Mouse (Mus musculus) thymus, postnatal 10 days (tissue): Measurements from ENCODE around the gene Slc8a1.

Experiments used
- DNase-seq, 2 experiments: peaks; one replicate each; pipeline ENCODE4 v3.0.0; 2021; ENCODE audit warnings: low spot score in 2 of 2

Gene Slc8a1

DNA sequence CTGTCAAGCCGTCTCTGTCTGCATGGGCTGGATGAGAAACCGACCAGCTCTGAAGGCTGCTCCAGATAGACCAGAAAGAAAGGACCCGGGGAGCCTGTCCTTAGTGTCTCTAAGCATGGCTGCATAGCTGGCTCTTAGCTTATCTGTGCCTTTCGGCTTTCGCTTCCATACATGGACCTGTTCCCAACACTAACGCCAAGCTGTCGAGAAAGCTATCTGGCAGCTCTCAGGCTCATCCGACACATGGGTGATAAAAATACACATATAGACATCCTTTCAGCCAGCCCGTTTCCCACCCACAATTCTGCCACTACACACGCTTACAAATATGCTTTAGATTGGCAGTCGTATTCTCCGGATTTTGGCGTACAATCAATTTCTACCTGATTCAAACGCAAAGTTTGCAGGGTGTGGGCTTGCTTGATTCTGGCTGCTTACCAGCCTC lies at the start of gene Slc8a1:
Slc8a1 (minus strand) TSS at position 67 of the 445 bp plus-strand sequence.
- no peak for DNase-seq

DNA sequence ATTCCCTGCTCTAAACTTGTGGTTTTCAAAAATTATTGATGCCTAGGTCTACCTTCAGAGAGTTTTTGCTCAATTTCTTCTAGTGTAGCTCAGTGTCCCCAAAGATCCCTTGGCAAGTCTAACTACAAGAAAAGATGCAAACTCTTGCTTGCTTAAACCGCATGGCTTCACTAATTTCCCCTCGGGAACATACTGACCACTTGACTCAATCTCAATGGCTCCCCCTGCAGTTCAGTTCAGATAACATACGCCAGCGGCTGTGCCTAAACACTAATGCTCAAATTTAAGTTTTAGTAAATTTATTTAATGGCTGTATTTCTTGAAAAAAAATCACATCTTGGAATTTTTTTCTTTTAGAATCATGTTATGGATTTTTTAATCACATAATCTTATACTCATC lies 49.2 kb upstream of the Slc8a1 start:
- peak in 1 of 2 experiments; percentile 7 for DNase-seq

DNA sequence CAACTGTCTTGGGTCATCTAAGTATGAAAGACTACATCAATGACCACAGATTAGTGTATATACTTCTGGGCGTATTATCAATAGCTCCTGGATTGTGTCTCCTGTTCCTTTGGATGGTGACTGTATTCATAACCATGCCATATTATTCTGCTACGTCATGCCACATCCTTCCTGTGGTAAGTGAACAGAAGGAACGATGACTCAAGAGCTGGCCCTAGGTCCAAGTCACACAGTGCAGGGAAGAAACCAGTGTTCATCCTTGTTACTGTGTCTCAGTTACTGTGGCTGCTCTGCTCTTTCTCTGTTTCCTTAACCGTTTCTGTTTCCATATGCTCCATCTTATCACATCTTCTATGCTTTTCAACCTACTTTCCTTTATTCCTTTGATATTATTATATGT lies 44.1 kb upstream of the Slc8a1 start:
- no peak for DNase-seq

DNA sequence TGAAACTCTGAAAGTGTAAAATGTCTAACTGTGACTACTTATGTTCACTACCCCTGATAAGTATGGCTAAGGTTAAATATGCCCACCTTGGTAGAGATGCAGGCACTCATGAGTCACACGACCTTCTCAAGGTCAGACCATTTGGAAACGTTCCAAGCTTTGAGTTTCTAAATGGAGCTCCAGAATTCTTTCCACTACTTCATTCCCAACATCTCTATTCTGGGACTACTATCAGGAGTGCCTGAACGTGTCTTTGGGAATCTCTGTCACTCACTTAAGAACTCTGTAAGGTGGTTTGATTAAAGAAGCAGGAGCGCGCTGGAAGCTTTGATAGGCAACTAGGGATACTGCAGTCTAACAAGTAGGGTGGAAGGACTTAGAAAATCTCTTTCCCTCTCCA lies 43.3 kb upstream of the Slc8a1 start:
- no peak for DNase-seq

DNA sequence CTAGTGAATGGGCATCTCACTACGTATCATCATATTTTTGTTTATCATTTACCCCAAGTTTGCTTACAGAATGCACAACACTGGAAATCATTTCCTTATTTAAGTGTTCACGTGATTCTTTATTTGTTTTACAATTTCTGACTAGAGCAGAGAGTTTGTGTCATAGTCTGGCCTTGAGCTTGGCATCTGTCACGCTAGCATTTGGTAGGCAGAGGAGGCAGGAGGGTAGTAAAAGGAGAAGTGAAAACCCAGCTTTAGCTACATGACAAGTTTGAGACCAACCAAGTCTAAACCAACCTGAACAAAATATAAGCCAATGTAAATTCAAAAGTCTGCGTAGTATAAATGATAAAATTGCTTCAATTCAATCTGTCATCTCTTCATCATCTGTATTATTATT lies 41.7 kb upstream of the Slc8a1 start:
- no peak for DNase-seq

DNA sequence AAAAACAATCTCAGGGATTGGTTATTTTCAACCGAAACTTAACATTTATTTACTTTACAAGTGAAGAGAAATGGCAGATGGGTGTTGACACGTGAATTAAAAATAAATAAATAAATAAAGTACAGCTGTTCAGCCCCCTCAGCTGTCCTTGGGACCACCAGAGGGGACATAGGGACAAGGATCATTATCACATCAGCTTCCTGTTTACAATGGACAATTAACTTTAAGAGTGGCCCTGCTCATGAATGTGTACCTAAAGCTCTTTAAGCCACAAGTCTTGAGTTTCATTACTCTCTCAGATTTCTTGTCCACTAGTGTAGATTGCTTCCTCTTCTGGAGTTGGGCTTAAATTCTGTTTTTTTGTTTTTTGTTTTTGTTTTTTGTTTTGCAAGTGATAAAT lies 12.5 kb upstream of the Slc8a1 start:
- DNase-seq, result no peak

DNA sequence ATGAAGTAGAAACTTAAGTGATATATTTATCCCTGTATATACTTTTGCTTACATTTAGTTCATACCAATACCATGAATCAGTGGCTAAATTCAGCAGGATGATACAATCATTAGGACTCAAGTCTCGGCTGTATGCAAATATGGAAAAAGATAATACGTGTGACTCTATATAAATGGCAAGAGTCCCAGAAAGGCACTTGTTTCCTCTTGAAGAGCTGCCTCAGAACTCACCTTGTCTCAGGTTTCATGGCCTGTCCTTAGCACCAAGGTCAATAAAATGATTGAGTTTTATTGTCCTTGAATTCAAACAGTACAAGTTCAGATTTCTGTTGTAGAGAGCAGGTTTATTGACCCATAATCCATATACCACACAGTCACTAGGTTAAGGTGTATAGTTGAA lies 4.9 kb upstream of the Slc8a1 start:
- DNase-seq, result no peak

DNA sequence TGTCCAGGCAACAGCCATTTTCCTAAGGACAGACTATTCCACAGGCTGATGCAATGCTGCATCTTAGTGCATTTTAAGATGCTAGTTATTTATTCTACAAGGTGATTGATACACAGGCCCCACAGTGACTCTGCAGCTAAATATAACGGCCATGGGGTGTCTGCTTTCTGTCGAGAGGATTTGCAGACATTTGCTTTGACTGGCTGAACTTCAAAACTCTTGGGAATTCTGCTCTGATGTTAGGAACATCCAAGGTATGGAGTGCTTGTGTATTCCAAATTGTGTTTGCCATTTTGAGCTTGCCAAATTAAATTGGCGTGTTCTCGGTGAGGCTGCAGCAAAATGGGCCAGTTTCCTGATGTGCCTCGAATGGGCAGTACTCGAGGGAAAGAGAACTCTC lies 2.4 kb upstream of the Slc8a1 start:
- no peak for DNase-seq

DNA sequence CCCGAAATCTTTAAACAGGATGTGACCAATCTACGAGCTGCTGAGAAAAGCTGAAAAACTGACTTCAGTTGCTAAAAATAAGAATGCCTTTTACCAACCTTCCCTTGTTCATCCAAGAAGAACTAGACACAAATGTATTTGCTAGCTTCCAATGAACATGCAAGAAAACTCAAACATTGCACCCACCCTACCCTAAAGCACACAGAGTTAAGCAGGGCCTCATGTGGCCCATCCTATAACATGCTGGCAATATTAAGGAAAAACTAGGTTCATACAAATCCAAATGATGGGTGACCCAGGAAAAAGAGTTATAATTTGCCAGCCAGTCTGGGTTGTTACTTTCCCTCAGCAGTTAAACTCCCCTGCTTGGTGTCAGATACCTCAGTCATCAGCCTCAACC lies 398 bp downstream of the Slc8a1 start:
- no peak for DNase-seq

DNA sequence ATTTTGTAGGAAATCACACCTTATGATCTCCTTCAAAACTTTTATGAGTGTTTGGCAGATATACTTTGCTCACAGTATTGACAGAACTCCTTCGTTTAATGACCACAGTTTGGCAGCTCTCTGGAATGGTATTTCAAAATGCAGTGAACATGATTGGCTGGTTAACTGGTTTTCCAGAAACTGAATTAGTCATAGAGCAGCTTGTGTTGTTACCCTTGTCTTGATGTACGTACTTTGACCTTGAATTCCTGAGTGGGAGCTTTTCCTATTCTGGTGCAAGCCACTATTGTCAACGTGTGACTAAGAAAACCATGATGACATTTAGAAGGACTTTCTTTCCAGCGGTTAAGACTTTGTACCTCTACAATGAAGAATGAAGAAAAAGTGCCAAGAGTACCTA lies 868 bp downstream of the Slc8a1 start:
- no peak for DNase-seq

DNA sequence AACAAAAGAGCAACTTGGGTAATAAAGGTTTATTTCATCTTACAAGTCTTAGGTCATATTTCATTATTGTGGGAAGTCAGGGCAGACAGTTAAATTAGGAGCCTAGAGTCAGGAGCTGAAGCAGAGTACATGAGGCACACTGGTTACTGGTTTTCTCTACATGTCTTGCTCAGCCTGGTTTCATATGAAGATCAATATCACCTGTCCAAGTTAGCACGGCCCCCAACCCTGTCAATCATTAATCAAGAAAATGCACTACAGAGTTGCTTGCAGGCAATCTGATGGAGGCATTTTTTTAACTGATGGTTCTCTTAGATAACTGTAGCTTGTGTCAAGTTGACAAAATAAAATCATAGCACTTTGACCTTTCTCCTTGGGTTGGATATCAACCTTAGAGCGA lies 2.6 kb downstream of the Slc8a1 start:
- DNase-seq, result no peak

DNA sequence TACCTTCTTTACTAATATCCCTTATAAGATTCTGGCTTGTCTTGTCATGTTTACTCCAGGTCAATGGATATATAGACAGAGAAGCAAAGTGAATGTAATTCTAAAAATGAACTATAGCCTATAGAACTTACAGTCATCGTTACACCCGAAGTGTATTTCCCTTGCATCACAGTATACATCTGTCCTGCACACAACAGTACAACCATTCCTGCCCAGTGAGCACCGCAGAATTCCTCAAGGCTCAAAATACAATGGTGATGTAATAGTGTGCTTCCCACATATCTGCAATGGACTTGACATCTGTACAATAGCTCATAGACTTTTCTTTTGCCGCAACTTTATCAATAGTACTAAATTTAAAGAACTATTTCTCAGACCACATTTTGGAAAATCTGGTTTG lies 8.3 kb downstream of the Slc8a1 start:
- DNase-seq, result no peak

DNA sequence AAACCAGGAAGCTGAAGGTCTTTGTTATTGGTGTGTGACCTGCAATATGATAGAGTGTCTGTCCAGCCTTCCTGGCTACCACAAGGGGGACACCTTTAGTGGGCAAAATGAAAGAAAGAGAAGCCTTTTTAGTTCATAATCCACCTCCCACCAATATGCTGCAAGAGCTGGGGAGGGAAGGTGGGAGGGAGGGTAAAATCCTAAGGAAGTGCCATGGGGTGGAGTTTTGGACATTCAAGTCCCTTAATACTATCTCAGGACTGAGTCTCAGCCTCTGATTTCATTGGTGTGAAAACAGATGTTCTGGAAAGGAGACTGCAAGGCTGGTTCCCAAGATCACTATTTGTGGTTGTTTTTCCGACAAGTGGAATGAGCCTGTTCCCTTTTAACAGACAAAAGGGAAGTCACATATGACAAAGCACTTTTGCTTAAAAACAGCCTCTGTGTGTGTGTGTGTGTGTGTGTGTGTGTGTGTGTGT lies 25.9 kb downstream of the Slc8a1 start:
- no peak for DNase-seq

DNA sequence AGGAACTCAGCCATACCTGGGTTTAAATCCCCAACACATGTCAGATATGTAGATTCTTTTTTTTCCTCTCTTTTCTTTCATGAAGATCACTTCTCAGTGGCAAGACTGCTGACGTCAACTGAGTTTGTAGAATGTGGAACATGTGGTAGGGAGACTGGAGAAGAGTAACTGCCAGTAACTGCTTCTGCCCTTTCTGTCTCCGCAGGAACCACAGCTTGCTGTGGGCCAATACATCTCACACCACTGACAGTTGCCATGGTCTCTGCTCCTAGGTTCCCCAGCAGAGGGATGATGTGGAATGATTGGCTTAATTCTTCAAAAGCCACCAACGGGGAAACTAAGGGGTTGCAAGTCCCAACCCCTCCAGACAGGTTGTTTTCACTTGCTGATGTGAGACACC lies 33.4 kb downstream of the Slc8a1 start:
- no peak for DNase-seq

DNA sequence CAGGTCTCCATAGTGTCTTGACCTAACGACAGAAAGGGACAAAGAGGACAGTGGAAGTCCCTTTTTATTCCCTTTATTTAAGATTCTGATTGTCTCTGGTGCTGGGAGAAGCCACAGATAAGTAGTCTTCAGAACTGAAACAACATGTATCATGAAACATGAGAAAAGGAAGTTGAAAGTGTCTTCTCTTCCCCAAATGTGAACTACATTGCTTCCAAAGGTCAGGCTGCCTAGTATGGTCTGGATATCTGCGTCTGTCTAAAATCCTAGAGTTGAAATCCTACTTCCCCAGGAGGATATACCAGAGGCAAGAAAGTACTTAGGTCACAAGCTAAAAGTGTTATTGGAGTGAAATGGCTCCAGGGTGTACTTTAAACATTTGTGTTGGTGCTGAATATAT lies 34.9 kb downstream of the Slc8a1 start:
- no peak for DNase-seq

DNA sequence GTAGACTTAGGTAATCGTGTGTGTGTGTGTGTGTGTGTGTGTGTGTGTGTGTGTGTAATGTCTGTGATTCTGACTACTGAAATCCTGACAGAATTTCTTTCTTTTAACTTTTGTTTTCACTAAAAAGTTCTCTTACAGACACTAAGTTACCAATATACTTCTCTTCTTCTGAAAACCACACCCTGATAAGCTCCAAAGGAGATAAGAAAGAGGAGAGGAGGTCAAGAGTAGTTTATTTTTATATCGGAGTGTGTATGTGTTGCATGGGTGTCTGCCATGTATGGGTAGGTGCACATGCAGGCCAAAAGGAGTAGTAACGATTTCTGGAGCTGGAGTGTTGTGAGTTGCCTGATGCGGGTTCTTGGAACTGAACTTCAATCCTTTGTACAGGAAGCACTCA lies 36.5 kb downstream of the Slc8a1 start:
- DNase-seq, result no peak

DNA sequence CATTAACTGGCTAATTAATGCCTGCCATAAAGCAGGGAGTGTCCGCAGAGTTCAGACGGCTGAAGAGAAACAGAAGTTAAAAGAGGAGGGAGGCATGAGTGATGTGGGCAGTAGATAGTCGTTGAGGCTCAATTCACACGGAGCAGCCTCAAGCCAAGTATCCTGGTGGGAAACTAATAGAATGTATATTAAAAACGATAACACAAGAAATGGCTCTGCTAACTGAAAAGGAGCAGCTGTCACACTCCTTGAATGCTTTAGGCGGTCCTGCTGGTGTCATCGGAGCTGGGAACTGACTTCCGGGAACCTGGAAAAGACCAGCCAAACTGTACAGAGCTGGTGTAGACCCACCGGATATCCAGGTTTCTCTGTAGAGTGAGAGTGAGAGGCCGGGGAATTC lies 39.4 kb downstream of the Slc8a1 start:
- DNase-seq, result no peak

DNA sequence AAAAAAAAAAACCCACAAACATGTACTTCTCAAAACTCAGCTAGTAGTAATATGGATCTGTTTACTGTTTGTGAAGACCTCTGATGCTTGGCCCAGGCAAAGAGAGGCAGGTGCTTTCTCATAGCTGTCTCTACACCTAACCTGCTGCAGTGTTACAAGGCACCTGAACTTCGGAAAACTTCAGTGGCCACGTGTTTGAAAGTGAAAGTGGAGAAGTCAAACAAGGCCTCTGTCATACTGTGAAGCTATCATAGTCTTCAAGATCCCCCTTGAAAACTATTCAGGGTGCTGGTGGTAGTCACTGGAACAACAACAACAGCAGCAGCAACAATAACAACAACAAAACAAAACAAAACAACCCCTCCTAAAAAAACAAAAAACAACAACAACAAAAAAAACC lies 40.5 kb downstream of the Slc8a1 start:
- DNase-seq, result no peak

DNA sequence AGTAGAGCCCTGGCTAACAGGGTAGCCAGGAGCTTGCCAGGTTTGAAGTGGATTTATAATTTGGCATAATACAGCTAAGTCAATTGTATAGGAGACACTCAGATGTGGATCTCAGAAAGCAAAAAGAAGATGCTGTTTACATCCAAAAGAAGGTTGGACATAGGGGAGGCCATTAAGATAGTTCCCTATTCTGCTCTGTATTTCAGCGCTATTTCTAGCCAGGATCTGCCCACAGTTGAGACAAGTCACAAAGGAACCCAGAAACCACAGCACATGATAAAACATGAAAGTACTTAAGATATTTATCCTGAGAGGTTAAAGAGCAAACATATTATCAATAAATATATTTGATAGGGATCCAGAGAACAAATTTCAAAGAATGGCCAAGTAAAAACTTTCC lies 43.2 kb downstream of the Slc8a1 start:
- no peak for DNase-seq

DNA sequence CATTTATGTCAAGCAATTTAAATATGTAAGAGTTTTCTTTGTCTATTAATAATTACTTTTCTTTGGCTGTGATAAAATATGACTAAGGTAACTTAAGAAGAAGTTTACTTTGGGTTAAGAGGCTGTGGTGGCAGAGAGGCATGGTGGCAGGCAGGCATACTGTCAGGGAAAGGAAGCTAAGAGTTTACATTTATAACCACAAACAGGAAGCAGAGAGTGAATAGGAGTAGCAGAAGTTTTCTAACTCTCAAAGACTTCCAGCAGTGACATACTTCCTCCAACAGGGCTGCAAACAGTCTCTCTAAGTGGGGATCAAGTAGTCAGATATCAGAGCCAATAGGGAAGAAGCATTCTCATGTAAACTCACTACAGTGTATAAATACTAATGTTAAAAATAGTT lies 58.6 kb downstream of the Slc8a1 start:
- DNase-seq, result no peak

DNA sequence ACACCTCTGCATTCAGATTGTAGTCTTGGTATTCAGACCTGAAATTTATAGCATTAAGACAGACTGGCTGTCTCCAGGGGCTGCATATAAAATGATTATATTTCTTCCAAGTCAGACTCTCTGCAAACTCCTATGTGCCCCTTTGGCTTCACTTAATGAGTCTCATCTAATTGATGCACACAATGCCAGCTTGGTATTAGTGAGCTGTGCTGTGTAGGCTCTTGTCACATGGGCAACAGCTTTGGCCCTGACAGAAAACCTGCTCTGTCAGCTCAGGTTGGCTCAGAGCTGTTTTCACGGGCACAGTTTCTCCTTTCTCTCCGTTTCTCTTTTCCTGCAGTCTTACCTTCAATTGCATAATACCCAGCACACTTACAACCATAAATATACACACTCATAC lies 60.7 kb downstream of the Slc8a1 start:
- no peak for DNase-seq

DNA sequence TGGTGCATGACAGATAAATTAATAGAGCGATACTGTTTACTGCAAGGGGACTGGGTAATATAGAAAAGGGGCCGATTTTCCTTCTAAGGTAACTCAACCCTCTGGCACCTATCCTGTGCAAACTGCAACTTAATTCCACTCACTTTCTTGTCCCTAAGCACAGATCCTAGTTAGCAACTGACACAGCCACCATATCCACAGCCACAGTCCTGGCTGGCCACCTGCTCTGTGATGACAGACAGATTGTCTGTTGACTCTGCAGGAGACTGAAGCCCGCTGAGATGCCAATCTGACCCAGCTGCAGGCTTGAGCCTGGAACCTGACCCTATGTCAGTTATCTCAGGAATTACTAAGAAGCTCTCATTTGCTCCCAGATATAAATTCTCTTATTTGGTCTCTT lies 62.0 kb downstream of the Slc8a1 start:
- no peak for DNase-seq

DNA sequence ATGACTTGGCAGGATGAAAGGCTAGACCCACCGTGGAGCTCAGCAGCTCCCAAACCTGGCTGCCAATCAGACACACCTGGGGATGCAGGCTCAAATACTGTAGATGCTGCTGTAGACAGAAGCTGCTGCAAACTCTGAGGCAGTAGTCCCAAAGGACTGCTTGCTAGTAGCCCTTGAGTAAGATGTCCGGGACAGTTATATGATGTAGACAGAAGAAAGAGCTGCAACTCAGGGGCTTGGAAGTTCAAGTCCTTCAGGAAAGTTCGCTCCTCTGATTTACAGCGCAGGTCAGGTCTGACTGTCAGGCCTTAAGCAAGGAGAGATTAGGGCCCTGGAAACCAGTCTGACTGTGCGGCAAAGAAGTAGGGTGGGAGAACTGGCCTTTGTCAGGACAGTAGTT lies 66.9 kb downstream of the Slc8a1 start:
- no peak for DNase-seq

DNA sequence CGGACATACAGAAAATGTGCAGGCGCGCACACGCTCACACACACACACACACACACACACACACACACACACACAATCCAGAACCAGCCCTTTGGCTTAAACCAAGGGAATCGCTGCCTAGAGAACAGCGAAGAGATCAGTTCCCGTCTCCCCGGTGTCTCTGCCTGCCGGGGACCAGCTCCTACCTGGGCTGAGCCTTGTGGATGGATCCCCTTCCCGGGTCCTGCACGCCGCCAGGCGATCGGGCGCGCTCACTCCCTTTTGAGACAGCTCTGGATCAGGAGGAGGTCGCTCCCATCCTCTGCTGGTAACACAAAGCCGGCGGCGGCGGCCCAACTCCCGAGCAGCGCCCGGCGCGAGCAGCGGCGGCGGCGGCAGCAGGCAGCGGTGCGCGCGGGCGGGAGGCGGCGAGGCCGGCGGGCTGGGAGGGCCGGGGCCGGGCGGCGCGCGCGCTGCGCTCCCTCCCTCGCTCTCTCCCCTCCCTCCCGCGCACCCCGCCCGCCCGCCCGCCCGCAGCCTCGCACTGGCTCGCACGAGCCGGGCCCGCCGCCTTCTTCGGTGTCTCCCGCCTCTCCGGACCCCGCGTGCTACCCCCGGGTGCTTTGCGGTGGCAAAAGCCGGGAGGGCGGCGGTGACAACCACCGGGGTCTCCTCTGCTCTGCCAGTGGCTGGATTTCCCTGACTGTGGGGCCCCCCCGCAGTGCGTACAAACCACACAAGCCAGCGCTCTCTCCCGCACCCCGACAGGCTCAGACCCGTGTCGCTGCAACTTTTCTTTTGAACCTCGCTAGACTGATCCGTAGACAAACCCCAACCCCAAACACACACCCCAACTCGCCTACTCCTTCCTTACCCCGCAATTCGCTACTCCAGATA lies 68.1 kb downstream of the Slc8a1 start:
- DNase-seq, result peak in 1 of 2 experiments; percentile 13
